Mouse (Mus musculus) layer of hippocampus, adult 6 months (tissue): ENCODE results near the gene Sgk2. TPM values are rescaled to one million over a fixed set of nuclear protein-coding genes. Genes with fewer than 3 reads are reported as not detected.

Experiments
- long read RNA-seq, 2 experiments: library from polyadenylated mRNA; unstranded; transcript quantifications; one replicate each; pipeline ENCODE4 v2.0.0; 2019 to 2020
- polyA plus RNA-seq: library from polyadenylated mRNA; unstranded; fragments of <200 nt; fragmentation: Nextera tagmentation; gene quantifications from 2 replicates; pipeline ENCODE4 v1.2.3, GENCODE M21; 2021

Sgk2 gene
- polyA plus RNA-seq: 2.0 and 2.2 TPM in 2 replicates
- long read RNA-seq, experiment 1, partial matches to known transcripts: 4 of 5 reads
- long read RNA-seq, experiment 1, other reads (novel, unspliced or antisense): 1 of 5 reads
- long read RNA-seq, experiment 2, partial matches to known transcripts: 20 of 22 reads
- long read RNA-seq, experiment 2, other reads (novel, unspliced or antisense): 2 of 22 reads

DNA sequence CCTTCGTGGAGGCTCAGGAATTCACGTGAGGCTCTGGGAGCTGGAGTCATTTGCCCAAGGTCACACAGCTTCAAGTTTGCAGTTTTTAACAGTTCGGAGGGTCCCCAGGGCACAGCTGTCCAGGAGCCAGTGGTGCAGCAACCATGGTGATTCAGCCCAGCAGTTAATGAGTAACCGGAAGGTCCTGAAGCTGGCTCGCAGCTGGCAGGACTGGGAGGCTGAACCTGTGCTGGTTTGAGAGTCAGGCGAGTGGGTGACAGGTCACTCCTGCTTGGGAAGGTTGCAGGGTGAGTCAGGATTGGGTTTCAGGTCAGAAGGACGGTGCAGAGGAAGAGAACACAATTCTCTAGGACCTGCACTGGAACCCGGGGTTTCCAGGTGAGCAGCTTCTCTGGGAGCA is at the start of gene Sgk2:
Gene Sgk2 (plus strand): TSS at position 113 of the 400 bp plus-strand sequence.

DNA sequence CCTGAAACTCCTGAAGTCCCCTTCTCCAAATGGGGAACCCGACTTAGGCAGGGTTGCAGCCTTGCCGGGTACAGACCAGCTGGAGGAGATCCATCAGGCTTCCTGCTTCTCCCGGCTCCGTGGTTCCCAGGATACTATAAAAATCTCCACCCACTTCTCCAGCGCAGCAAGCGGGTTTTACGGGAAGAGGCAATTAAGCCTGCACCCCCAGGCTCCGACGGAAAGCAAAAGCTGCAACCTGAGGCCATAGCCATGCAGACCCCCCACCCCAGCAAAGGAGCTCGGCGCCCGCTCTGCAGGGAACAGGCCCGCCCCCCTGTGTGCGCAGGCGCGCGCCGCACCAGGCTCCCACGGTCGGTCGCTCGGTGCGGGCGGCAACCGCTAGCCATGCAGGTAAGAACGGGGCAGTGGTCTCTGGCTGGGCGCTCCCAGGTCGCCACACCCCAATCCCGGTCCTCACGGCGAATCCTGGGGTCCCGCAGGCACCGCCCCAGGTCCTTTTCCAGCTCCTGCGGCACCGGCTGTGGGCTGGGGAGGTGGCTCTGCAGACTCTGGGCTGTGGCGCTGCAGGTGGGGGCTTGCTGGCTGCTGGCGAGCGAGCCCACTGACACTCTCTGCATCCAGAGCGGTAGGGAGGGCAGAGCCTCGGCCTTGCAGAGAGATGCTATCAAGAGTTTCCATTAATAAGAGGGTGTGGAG is 43.8 kb upstream of the Sgk2 start, which contains the start of gene L3mbtl1:
Gene L3mbtl1 (plus strand): TSS at position 325 of the 699 bp plus-strand sequence.

DNA sequence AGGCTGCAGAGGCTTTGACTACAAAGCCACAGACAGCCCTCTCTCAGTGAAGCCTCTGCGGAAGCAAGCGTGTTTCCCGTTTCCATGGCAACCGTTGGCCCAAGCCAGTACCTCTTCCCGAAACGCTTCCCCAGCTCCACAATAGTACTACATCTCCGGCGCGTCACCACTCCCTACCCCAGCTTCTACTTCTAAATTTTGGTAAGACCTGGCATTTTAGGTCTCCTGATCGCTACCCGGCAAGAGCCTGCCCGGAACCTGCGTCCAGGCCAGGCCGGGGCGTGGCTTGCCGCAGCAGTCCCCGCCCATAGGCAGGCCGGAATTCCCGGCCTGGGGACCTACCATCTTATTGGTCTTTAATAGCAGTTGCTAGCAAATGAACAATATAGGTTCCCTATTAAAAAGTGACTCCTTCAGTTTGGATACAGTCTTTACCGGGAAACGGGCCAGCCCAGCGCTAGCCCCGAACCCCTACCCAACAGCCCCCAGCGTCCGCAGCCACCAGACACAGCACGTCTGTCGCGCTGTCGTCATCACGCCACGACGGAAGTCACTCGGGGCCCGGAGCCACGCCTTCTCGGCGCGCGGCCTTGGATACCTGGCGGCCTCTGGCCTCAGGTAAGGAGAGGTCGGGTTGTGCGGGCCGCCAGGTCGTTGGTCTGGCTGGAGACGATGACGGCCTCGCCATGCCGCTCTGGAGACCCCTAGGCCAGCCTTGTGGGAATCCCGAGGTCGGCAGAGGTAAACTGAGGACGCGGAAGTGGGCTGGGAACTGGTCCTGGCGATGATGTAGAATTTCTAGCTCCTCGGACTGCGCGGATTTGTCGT is 30.0 kb downstream of the Sgk2 start, which contains the start of gene Ift52:
Gene Ift52 (plus strand): TSS at position 439 of the 828 bp plus-strand sequence.

GRCm38 (mm10) chr2:163054335-163054840 is 67.3 kb downstream of the Sgk2 start, which contains the start of gene Mybl2:
Gene Mybl2, plus strand, starts transcription at chr2:163054687.

Other genes with a start within 250 kb of the Sgk2 start
- 23.0 and 25.9 TPM in 2 replicates for gene Srsf6, start 55.8 kb upstream of the Sgk2 start, polyA plus RNA-seq
- gene L3mbtl1, start 43.9 kb upstream of the Sgk2 start, polyA plus RNA-seq: 0.95 and 1.3 TPM in 2 replicates
- 21.1 and 23.8 TPM in 2 replicates for gene Ift52, start 30.0 kb downstream of the Sgk2 start, polyA plus RNA-seq
- gene Mybl2, start 67.4 kb downstream of the Sgk2 start, polyA plus RNA-seq: 0.10 and 0.25 TPM in 2 replicates
- gene Gtsf1l, start 100.5 kb downstream of the Sgk2 start, polyA plus RNA-seq: 0.30 and 2.1 TPM in 2 replicates
- gene Tox2, start 215.8 kb downstream of the Sgk2 start, polyA plus RNA-seq: 38.2 and 53.6 TPM in 2 replicates